Comparison of ENCODE assay signal across 8 mouse cellular contexts in the genomic region with DNA sequence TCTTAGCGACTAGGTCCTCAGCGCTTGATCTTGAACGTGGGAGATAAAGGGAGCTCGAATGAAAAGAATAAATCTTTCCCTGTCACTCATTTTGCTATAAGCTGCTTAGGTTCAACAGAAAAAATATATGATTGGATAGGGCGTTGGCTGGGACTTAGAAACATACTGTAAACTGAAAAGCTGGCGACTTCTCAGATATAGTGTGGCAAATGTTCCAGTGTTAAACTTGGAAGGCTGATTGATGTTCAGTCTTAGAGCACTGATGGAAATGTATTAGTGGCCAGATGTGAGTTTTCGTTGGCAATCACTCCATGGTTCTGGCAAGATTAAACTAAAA. TPM values are rescaled to one million over a fixed set of nuclear protein-coding genes. Genes with fewer than 3 reads are reported as not detected.
DNase-seq lines count a peak whose midpoint lies in the region; ATAC-seq and TF ChIP-seq lines count a peak whose summit lies in the region.

No protein-coding gene starts in this region.

- H3K27ac ChIP-seq in heart, embryonic 13.5 days (replicated peaks), result peak overlapping the region; percentile 73
- H3K27ac ChIP-seq in MEL (ENCODE audit: control insufficient read depth, low read depth, low read length), result no peak overlapping the region
- peak overlapping the region; percentile 92 for H3K27ac ChIP-seq in forebrain, postnatal 0 days (ENCODE audit: low read depth, low read length)
- H3K27ac ChIP-seq in macrophage, result no peak overlapping the region

- H3K36me3 ChIP-seq in heart, embryonic 13.5 days, result 0 out of 2 replicates have a peak, but pooled peaks cover 8% of the 10 kb centered on the region
- H3K36me3 ChIP-seq in MEL (ENCODE audit: control insufficient read depth in 1 of 2, insufficient read depth in 2 of 2, low read length in 2 of 2), result peaks cover 2 to 10% of the 10 kb centered on the region in 2 experiments
- H3K36me3 ChIP-seq in forebrain, postnatal 0 days (ENCODE audit: insufficient read depth), result no peaks in the 10 kb centered on the region
- H3K36me3 ChIP-seq in macrophage (ENCODE audit: inconsistent target), result no peaks in the 10 kb centered on the region

- no peak for DNase-seq in heart, adult 18-20 months
- DNase-seq in MEL (ENCODE audit: low read depth, low spot score), result no peak
- no peak for DNase-seq in forebrain, postnatal 0 days
- no peak for DNase-seq in adrenal gland, adult 18-20 months (ENCODE audit: low spot score in 2 of 2)
- DNase-seq in retina, embryonic 14.5 days (ENCODE audit: low spot score), result no peak
- DNase-seq in frontal cortex, postnatal 25 days (ENCODE audit: low spot score in 2 of 2), result no peak

- TF ChIP-seq CTCF in MEL (IDR thresholded peaks at IDR 0.05 in 2 of 3, conservative IDR thresholded peaks at IDR 0.05 in 1 of 3; ENCODE audit: control insufficient read depth in 1 of 3, insufficient read depth in 1 of 3, low read depth in 2 of 3, low read length in 3 of 3, poor library complexity in 1 of 3, severe bottlenecking in 1 of 3), result no peak
- no peak for TF ChIP-seq CTCF in forebrain, postnatal 0 days (IDR thresholded peaks at IDR 0.05; ENCODE audit: low read depth)

- H3K4me2 ChIP-seq in heart, embryonic 13.5 days, result peak overlapping the region; percentile 79
- H3K4me2 ChIP-seq in forebrain, postnatal 0 days (ENCODE audit: low read depth), result peak overlapping the region; percentile 75

- TF ChIP-seq RAD21 in MEL (IDR thresholded peaks at IDR 0.05; ENCODE audit: low read depth, low read length), result no peak

- no peak for TF ChIP-seq EP300 in MEL (IDR thresholded peaks at IDR 0.05; ENCODE audit: low read depth in 1 of 2, low read length in 2 of 2)

- peak overlapping the region; percentile 90 for H3K4me3 ChIP-seq in heart, embryonic 13.5 days
- H3K4me3 ChIP-seq in MEL (ENCODE audit: control insufficient read depth in 1 of 2, insufficient read depth in 1 of 2, low read depth in 2 of 2, low read length in 2 of 2) (peak overlapping the region; percentile 63 to 80), macrophage (ENCODE audit: inconsistent target) (peak overlapping the region; percentile 21)
- peak overlapping the region; percentile 92 for H3K4me3 ChIP-seq in forebrain, postnatal 0 days (ENCODE audit: low read depth, low read length)

- H3K9me3 ChIP-seq in heart, embryonic 13.5 days, result no peaks in the 10 kb centered on the region
- H3K9me3 ChIP-seq in MEL (replicated peaks; ENCODE audit: insufficient read depth, low read length), result 0 out of 2 replicates have a peak, but pooled peaks cover 2% of the 10 kb centered on the region
- no peaks in the 10 kb centered on the region for H3K9me3 ChIP-seq in forebrain, postnatal 0 days (ENCODE audit: low read length)

- H3K79me2 ChIP-seq in MEL (ENCODE audit: control insufficient read depth, insufficient read depth, low read length, poor library complexity), result peaks cover 4% of the 10 kb centered on the region; the same call in 1 of the 2 replicates
- H3K79me2 ChIP-seq in macrophage (ENCODE audit: inconsistent target), result peaks cover 6% of the 10 kb centered on the region; the same call in 1 of the 2 replicates

- peaks cover 10% of the 10 kb centered on the region for H3K4me1 ChIP-seq in heart, embryonic 13.5 days
- H3K4me1 ChIP-seq in MEL (ENCODE audit: control insufficient read depth in 1 of 2, insufficient read depth in 2 of 2, low read length in 2 of 2), result peaks cover 3 to 9% of the 10 kb centered on the region in 2 experiments
- H3K4me1 ChIP-seq in forebrain, postnatal 0 days (ENCODE audit: insufficient read depth), result no peaks in the 10 kb centered on the region

- TF ChIP-seq POLR2A in MEL (IDR thresholded peaks at IDR 0.05; ENCODE audit: control insufficient read depth in 1 of 2, insufficient read depth in 1 of 2, low read depth in 1 of 2, low read length in 2 of 2, poor library complexity in 1 of 2), result no peak

- no peaks in the 10 kb centered on the region for H3K27me3 ChIP-seq in heart, embryonic 13.5 days (replicated peaks)
- H3K27me3 ChIP-seq in MEL (ENCODE audit: control insufficient read depth in 1 of 2, insufficient read depth in 2 of 2, low read length in 2 of 2), result no peaks in the 10 kb centered on the region
- no peaks in the 10 kb centered on the region for H3K27me3 ChIP-seq in forebrain, postnatal 0 days (ENCODE audit: insufficient read depth, low read length)

- peak overlapping the region; percentile 67 for H3K9ac ChIP-seq in heart, embryonic 13.5 days
- peak overlapping the region; percentile 37 for H3K9ac ChIP-seq in MEL (ENCODE audit: control insufficient read depth, low read depth, low read length, poor library complexity, severe bottlenecking)
- H3K9ac ChIP-seq in forebrain, postnatal 0 days, result peak overlapping the region; percentile 97

- 9% methylated on average over 7 of the region's 7 CpGs for WGBS in heart, embryonic 13.5 days
- WGBS in forebrain, postnatal 0 days, result 8% methylated on average over 7 of the region's 7 CpGs
- WGBS in macrophage (ENCODE audit: missing documents), result 11% methylated on average over 7 of the region's 7 CpGs

- ATAC-seq in heart, embryonic 13.5 days (ENCODE audit: extremely low read depth, insufficient number of reproducible peaks, low FRiP score, low TSS enrichment), result no peak
- no peak for ATAC-seq in forebrain, postnatal 0 days

TF ChIP-seq in MEL, 35 proteins besides CTCF, POLR2A, EP300 and RAD21:
- no peak for TF ChIP-seq ZC3H11A (IDR thresholded peaks at IDR 0.05; ENCODE audit: low read depth, low read length)
- 0 out of 2 replicates have a peak, but pooled peaks have one; percentile 13 for TF ChIP-seq POLR2AphosphoS2 (IDR thresholded peaks at IDR 0.05; ENCODE audit: low read length)
- TF ChIP-seq RCOR1 (IDR thresholded peaks at IDR 0.05; ENCODE audit: low read depth, low read length), result peak; percentile 52; the same call in 1 of the 2 replicates
- TF ChIP-seq E2F4 (IDR thresholded peaks at IDR 0.05; ENCODE audit: borderline replicate concordance, low read depth, low read length), result 0 out of 2 replicates have a peak, but pooled peaks have one; percentile 7
- no peak for TF ChIP-seq NRF1 (IDR thresholded peaks at IDR 0.05; ENCODE audit: insufficient read depth, low read depth, low read length, poor library complexity, severe bottlenecking)
- TF ChIP-seq ZKSCAN1 (IDR thresholded peaks at IDR 0.05; ENCODE audit: low read depth, low read length), result 0 out of 2 replicates have a peak, but pooled peaks have one; percentile 8
- TF ChIP-seq GABPA (IDR thresholded peaks at IDR 0.05; ENCODE audit: low read depth, low read length), result no peak
- peak; percentile 96 for TF ChIP-seq SIN3A (IDR thresholded peaks at IDR 0.05; ENCODE audit: low read length)
- TF ChIP-seq CHD1 (IDR thresholded peaks at IDR 0.05; ENCODE audit: low read depth, low read length), result 0 out of 2 replicates have a peak, but pooled peaks have one; percentile 40

RNA-seq across cellular contexts. Expression of a gene that starts 0.4 kb away (rescaled TPM):
- polyA plus RNA-seq in heart, embryonic 13.5 days (2015; fragmentation: Nextera tagmentation; extraction: Ambion mirVana), result 12.6 and 14.2 TPM in 2 replicates
- 1 to 10 TPM; 8.9 to 9.7 TPM for total RNA-seq in heart, adult 18-20 months (2021)
- 13.7 and 14.1 TPM in 2 replicates for total RNA-seq in MEL (2012; rRNA removed)
- 100 to 1,000 TPM in 1 of 2 experiments, 10 to 100 TPM in 1; 13.8 to 156 TPM for polyA plus RNA-seq in MEL (2012; ENCODE audit: insufficient read depth in 1 of 2, insufficient read length in 2 of 2, low read depth in 1 of 2, low replicate concordance in 2 of 2, missing spikeins in 1 of 2)
- total RNA-seq in forebrain, postnatal 0 days (2014; rRNA removed), result 128 and 140 TPM in 2 replicates
- 114 and 126 TPM in 2 replicates for polyA plus RNA-seq in forebrain, postnatal 0 days (2015; fragmentation: Nextera tagmentation; extraction: Ambion mirVana)
- 10 to 100 TPM; 25.3 to 90.7 (median 56.1) TPM for total RNA-seq in macrophage (2018; cell fraction: chromatin; rRNA removed)
- total RNA-seq in macrophage (2018; cell fraction: cytosol; rRNA removed), result 10 to 100 TPM; 13.2 to 20.1 (median 15.9) TPM
- 10 to 100 TPM; 15.1 to 50.5 (median 30.4) TPM for total RNA-seq in macrophage (2018; cell fraction: nucleus; rRNA removed)
- 12.1 to 19.8 TPM (median 14.4 TPM) in 3 replicates for polyA plus RNA-seq in macrophage (2018)
- total RNA-seq in adrenal gland, adult 18-20 months (2021), result 10 to 100 TPM; 12.3 to 13.7 TPM

RNA-seq across cellular contexts. Expression of a gene that starts 31.6 kb away (rescaled TPM):
- polyA plus RNA-seq in heart, embryonic 13.5 days (2015; fragmentation: Nextera tagmentation; extraction: Ambion mirVana), result 11.8 and 12.0 TPM in 2 replicates
- total RNA-seq in heart, adult 18-20 months (2021), result 10 to 100 TPM in 1 of 2 experiments, 1 to 10 TPM in 1; 8.8 to 11.0 TPM
- total RNA-seq in MEL (2012; rRNA removed), result 52.5 and 55.3 TPM in 2 replicates
- polyA plus RNA-seq in MEL (2012; ENCODE audit: insufficient read depth in 1 of 2, insufficient read length in 2 of 2, low read depth in 1 of 2, low replicate concordance in 2 of 2, missing spikeins in 1 of 2), result 100 to 1,000 TPM in 1 of 2 experiments, 10 to 100 TPM in 1; 43.4 to 416 TPM
- total RNA-seq in forebrain, postnatal 0 days (2014; rRNA removed), result 17.8 and 18.0 TPM in 2 replicates
- polyA plus RNA-seq in forebrain, postnatal 0 days (2015; fragmentation: Nextera tagmentation; extraction: Ambion mirVana), result 6.8 and 9.0 TPM in 2 replicates
- total RNA-seq in macrophage (2018; cell fraction: chromatin; rRNA removed), result 100 to 1,000 TPM in 2 of 26 experiments, 10 to 100 TPM in 24; 19.7 to 105 (median 71.1) TPM
- total RNA-seq in macrophage (2018; cell fraction: cytosol; rRNA removed), result 10 to 100 TPM; 14.6 to 33.8 (median 23.9) TPM
- 10 to 100 TPM; 12.6 to 63.3 (median 40.2) TPM for total RNA-seq in macrophage (2018; cell fraction: nucleus; rRNA removed)
- 13.4 to 17.9 TPM (median 17.4 TPM) in 3 replicates for polyA plus RNA-seq in macrophage (2018)
- total RNA-seq in adrenal gland, adult 18-20 months (2021), result 10 to 100 TPM; 18.0 to 22.1 TPM

RNA-seq across cellular contexts. Expression of a gene that starts 31.9 kb away (rescaled TPM):
- polyA plus RNA-seq in heart, embryonic 13.5 days (2015; fragmentation: Nextera tagmentation; extraction: Ambion mirVana), result 24.9 and 26.0 TPM in 2 replicates
- 10 to 100 TPM; 29.7 to 36.9 TPM for total RNA-seq in heart, adult 18-20 months (2021)
- 24.7 and 32.1 TPM in 2 replicates for total RNA-seq in MEL (2012; rRNA removed)
- 10 to 100 TPM in 1 of 2 experiments, not detected in 1; 24.7 TPM for polyA plus RNA-seq in MEL (2012; ENCODE audit: insufficient read depth in 1 of 2, insufficient read length in 2 of 2, low read depth in 1 of 2, low replicate concordance in 2 of 2, missing spikeins in 1 of 2)
- 23.5 and 25.1 TPM in 2 replicates for total RNA-seq in forebrain, postnatal 0 days (2014; rRNA removed)
- polyA plus RNA-seq in forebrain, postnatal 0 days (2015; fragmentation: Nextera tagmentation; extraction: Ambion mirVana), result 24.9 and 26.0 TPM in 2 replicates
- 10 to 100 TPM; 10.8 to 67.5 (median 30.6) TPM for total RNA-seq in macrophage (2018; cell fraction: chromatin; rRNA removed)
- 10 to 100 TPM; 11.2 to 26.3 (median 19.0) TPM for total RNA-seq in macrophage (2018; cell fraction: cytosol; rRNA removed)
- total RNA-seq in macrophage (2018; cell fraction: nucleus; rRNA removed), result 10 to 100 TPM; 10.0 to 51.9 (median 26.4) TPM
- 14.0 to 16.5 TPM (median 15.8 TPM) in 3 replicates for polyA plus RNA-seq in macrophage (2018)
- 10 to 100 TPM; 73.9 to 74.7 TPM for total RNA-seq in adrenal gland, adult 18-20 months (2021)

Comparison
In these comparisons a context has a peak if more than half of its experiments do, and no peak if none do; other contexts are left out.
1. H3K27ac ChIP-seq: peak in heart, embryonic 13.5 days (single experiment) and forebrain, postnatal 0 days (single experiment); none in MEL (single experiment) and macrophage (single experiment).
2. H3K4me3 ChIP-seq: peak in every context shown above with its lines; median percentile 92 in forebrain, postnatal 0 days; 90 in heart, embryonic 13.5 days; 72 in MEL; 21 in macrophage.
3. H3K9ac ChIP-seq: peak in every context shown above with its lines; median percentile 97 in forebrain, postnatal 0 days; 67 in heart, embryonic 13.5 days; 37 in MEL.